Mouse (Mus musculus) liver, postnatal 0 days (tissue): Measurements from ENCODE around the gene 1700008O03Rik.

Experiments
- CTCF ChIP-seq: sonication (generic); IDR thresholded peaks from 2 replicates; pipeline ENCODE4 v1.5.1; 2016; ENCODE audit warnings: antibody characterized with exemption, low read depth
- EP300 ChIP-seq: IDR thresholded peaks from 2 replicates; pipeline ENCODE4 v1.6.1; 2016; ENCODE audit warnings: antibody characterized with exemption, low read depth, mild to moderate bottlenecking

DNA sequence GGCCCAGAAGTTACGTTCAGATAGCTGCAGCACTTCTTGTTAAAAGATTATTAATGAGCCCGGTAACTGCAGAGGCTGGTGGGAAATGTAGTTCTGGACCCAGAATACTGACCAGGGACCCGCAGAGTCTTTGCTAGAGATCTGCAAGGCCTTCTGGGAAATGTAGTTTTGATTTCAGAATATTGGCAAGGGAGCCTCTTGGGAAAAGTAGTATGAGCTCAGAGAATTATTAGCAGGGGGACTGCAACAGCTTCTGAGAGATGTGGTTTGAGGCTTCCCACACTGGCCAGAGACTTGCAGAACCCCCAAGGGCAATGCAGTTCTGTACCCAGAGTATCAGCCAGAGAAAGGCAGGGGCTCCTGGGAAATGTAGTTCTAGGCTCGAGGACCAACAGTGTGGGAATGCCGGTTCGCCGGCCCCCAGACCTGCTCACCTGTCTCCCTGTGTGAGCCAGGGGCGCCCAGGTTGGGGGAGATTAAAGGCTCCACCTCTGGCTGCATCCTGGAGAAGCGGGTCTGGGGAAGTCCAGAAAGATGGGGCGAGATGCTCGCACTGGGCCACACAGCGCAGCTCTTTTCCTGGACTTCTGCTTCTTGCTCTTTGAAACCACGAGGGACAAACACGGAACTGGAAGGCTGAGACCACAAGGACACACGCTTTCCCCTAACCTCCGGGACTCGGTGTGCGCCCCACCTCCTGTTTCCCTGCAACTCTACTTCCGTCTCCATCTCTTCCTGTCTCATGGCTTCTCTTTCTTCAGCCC, 11.5 kb downstream of the 1700008O03Rik start:
- TF ChIP-seq CTCF (no peak), EP300 (no peak)
